Mouse (Mus musculus): ENCODE measurements around the gene Olfr1221. TPM values are rescaled to one million over a fixed set of nuclear protein-coding genes. Genes with fewer than 3 reads are reported as not detected.
"Not testable (repeated sequence)": the region's sequence is repeated elsewhere in the genome, so short reads cannot be mapped to it uniquely, and the experiment has no call there.

The Olfr1221 gene
- polyA plus RNA-seq (2016; fragmentation: Nextera tagmentation; extraction: Ambion mirVana): not detected in 2 replicates

DNA sequence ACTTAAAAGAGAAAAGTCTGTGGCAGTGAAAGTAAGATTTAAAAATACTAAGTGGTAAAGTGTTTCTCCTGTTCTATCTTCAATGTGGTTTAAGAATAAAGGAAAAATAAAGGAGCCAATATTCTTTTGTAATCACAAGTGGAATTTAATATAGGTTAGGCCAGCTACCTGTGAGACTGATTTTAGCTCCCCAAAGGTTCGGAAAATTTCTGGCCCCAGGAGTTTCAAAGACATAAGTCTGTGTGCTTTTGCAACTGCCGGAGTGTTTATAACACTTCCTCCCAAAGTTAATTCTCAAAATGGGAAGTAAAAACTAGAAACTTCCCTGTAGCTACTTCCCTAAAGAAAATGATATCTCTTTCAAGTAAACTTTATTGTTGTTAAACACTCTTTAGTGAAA, at the start of gene Olfr1221:
Olfr1221 (minus strand) TSS at position 101 of the 400 bp plus-strand sequence.
- H3K9ac ChIP-seq: no peak within 1 kb of the TSS
- no peaks in the 10 kb centered on the region for H3K9me3 ChIP-seq
- no peak within 1 kb of the TSS for H3K4me2 ChIP-seq (replicated peaks)
- no peak within 1 kb of the TSS for H3K27ac ChIP-seq
- H3K4me3 ChIP-seq: no peak within 1 kb of the TSS
- ATAC-seq (ENCODE audit: insufficient number of reproducible peaks, insufficient read depth, low FRiP score, low TSS enrichment): no peak
- no peaks in the 10 kb centered on the region for H3K36me3 ChIP-seq
- WGBS: 84% methylated on average over 2 of the region's 2 CpGs
- no peaks in the 10 kb centered on the region for H3K27me3 ChIP-seq
- no peaks in the 10 kb centered on the region for H3K4me1 ChIP-seq

DNA sequence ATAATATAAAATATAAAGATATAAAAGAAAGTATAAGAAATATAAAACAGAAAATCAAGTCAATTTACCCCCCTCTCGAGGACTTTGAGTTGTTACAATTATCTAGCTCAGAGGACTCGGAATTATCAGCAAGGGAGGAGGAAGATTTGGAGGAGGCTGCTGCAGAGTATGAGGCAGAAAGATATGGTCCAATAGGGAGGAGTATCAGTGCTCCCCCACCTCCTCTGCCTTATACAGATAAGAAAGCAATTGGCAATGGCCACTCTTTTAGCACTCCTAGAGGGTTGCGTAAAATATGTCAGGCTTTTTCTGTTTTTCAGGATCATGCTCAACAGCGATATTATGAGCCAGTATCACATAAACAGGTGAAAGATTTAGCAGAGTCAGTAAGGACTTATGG, 47.6 kb upstream of the Olfr1221 start:
- not testable (repeated sequence) for H3K27ac ChIP-seq; H3K4me1 ChIP-seq; H3K9ac ChIP-seq; H3K4me2 ChIP-seq (replicated peaks); ATAC-seq (ENCODE audit: insufficient number of reproducible peaks, insufficient read depth, low FRiP score, low TSS enrichment); H3K36me3 ChIP-seq; H3K4me3 ChIP-seq; H3K9me3 ChIP-seq; H3K27me3 ChIP-seq
- WGBS: 89% methylated on average over 4 of the region's 4 CpGs

DNA sequence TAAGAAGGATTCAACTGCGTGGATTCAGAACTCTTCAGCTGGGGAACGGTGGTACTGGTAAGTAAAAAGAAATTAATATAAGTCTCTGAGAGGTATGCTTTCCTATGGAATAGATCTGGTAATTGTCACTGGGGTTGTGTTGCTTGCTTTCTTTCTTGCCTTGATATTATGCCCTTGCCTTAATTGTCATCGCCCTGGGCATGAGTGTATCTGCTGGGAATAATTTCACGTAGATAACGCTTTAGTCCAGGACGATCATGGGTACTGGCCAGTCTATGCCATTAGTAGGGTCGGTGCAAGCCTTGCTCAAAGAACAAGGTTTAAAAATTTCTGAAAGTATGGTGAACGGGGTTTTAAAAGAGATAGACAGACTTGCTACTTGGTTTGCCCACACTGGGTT, 46.9 kb upstream of the Olfr1221 start, which contains the start of gene Olfr1224-ps1:
Olfr1224-ps1 (minus strand) TSS at position 101 of the 400 bp plus-strand sequence.
- not testable (repeated sequence) for H3K4me2 ChIP-seq (replicated peaks); H3K9ac ChIP-seq; H3K27ac ChIP-seq; H3K4me3 ChIP-seq; H3K9me3 ChIP-seq; H3K4me1 ChIP-seq; H3K36me3 ChIP-seq; H3K27me3 ChIP-seq; ATAC-seq (ENCODE audit: insufficient number of reproducible peaks, insufficient read depth, low FRiP score, low TSS enrichment)
- WGBS: 90% methylated on average over 8 of the region's 8 CpGs

DNA sequence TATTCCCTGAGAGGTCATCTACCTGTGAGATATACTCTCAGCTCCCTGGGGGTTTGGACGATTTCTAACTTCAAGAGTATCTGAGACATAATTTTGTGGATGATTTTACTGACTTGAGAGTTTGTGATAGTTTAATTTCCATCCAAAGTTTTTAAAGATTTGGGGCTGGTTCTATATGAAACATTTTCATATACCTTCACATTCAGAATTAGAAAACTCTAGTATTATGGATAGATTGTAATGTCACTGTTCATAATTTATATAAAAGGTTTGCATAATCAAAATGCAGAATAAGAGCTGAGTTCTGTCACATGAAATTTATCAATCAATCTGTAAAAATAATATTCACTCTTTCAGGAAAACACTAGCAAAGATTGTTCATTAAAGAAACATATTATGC, 34.4 kb upstream of the Olfr1221 start, which contains the start of gene Olfr1223:
Olfr1223 (minus strand) TSS at position 101 of the 400 bp plus-strand sequence.
- WGBS: 70% methylated on average over 1 of the region's 1 CpGs
- Histone ChIP-seq H3K27me3 (no peaks in the 10 kb centered on the region), H3K4me1 (no peaks in the 10 kb centered on the region), H3K36me3 (no peaks in the 10 kb centered on the region), H3K27ac (no peak within 1 kb of the TSS), H3K9ac (no peak within 1 kb of the TSS), H3K9me3 (no peaks in the 10 kb centered on the region), H3K4me2 (replicated peaks) (no peak within 1 kb of the TSS), H3K4me3 (no peak within 1 kb of the TSS)
- no peak for ATAC-seq (ENCODE audit: insufficient number of reproducible peaks, insufficient read depth, low FRiP score, low TSS enrichment)

DNA sequence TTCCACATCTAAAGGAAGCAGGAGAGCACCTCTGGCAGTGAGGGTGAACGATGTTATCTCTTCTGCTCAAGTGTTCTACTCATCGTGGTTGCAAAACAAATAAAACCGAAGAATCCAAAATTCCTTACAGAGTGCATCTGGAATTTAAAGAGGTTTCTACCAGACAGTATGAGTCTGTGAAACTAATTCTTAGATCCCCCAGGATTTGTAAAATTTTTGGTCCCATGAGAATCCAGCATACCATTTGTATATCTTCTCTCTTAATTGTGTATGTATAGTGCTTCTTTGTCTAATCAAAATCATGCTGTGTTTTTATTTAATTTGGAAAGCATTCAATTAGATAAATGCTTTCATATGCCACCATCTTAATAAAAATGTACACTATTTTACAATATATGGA, 15.9 kb upstream of the Olfr1221 start, which contains the start of gene Olfr1222:
Olfr1222 (minus strand) TSS at position 101 of the 400 bp plus-strand sequence.
- H3K4me1 ChIP-seq: no peaks in the 10 kb centered on the region
- H3K9ac ChIP-seq: no peak within 1 kb of the TSS
- H3K4me2 ChIP-seq (replicated peaks): no peak within 1 kb of the TSS
- no peak within 1 kb of the TSS for H3K27ac ChIP-seq
- ATAC-seq (ENCODE audit: insufficient number of reproducible peaks, insufficient read depth, low FRiP score, low TSS enrichment): no peak
- H3K36me3 ChIP-seq: no peaks in the 10 kb centered on the region
- H3K9me3 ChIP-seq: no peaks in the 10 kb centered on the region
- 73% methylated on average over 3 of the region's 3 CpGs for WGBS
- H3K27me3 ChIP-seq: no peaks in the 10 kb centered on the region
- H3K4me3 ChIP-seq: no peak within 1 kb of the TSS

DNA sequence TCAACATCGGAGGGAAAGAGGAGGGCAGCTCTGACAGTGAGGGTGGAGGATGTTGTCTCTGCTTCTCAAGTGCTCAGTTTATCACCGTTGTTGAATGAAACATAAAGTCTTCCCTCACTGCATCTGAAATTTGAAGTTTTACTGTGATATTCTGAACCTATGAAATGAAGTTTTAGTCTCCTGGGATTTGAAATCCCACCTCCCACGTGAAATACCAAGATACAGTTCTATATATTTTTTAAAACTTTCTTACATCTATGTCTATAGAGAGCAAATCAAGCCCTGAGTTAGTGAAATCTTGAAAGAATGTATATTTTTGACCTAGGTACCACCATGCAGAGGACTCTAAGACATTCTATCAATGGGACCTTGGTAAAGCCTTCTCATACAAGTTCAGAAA, 10.3 kb downstream of the Olfr1221 start, which contains the start of gene Olfr1220:
Olfr1220 (minus strand) TSS at position 101 of the 400 bp plus-strand sequence.
- no peak for ATAC-seq (ENCODE audit: insufficient number of reproducible peaks, insufficient read depth, low FRiP score, low TSS enrichment)
- no peak within 1 kb of the TSS for H3K4me3 ChIP-seq
- H3K4me2 ChIP-seq (replicated peaks): no peak within 1 kb of the TSS
- H3K9me3 ChIP-seq: no peaks in the 10 kb centered on the region
- no peaks in the 10 kb centered on the region for H3K27me3 ChIP-seq
- H3K36me3 ChIP-seq: no peaks in the 10 kb centered on the region
- H3K9ac ChIP-seq: no peak within 1 kb of the TSS
- H3K27ac ChIP-seq: no peak within 1 kb of the TSS
- H3K4me1 ChIP-seq: no peaks in the 10 kb centered on the region
- WGBS: 81% methylated on average over 3 of the region's 3 CpGs

DNA sequence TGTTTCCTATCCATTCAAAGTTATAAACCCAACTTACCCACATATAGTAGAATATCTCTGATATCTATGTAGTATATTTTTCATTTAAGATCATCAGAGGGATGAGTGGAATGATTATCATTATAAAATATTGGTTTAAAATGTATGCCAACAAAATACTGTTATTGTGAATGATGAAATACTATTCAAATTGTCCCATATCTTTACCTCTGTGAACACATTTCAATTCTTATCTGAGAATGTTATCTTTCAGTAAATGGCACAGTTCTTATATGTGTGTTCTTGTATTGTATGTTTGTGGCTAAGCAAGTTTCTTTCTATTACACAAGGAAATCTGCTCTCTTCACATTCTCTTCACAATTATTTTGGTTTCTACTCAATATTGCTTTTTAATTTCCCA, 11.4 kb downstream of the Olfr1221 start:
- no peaks in the 10 kb centered on the region for H3K9me3 ChIP-seq
- no peak overlapping the region for H3K27ac ChIP-seq
- H3K4me3 ChIP-seq: no peak overlapping the region
- no peaks in the 10 kb centered on the region for H3K4me1 ChIP-seq
- no peaks in the 10 kb centered on the region for H3K27me3 ChIP-seq
- H3K36me3 ChIP-seq: no peaks in the 10 kb centered on the region
- no peak for ATAC-seq (ENCODE audit: insufficient number of reproducible peaks, insufficient read depth, low FRiP score, low TSS enrichment)
- H3K4me2 ChIP-seq (replicated peaks): no peak overlapping the region
- no peak overlapping the region for H3K9ac ChIP-seq

DNA sequence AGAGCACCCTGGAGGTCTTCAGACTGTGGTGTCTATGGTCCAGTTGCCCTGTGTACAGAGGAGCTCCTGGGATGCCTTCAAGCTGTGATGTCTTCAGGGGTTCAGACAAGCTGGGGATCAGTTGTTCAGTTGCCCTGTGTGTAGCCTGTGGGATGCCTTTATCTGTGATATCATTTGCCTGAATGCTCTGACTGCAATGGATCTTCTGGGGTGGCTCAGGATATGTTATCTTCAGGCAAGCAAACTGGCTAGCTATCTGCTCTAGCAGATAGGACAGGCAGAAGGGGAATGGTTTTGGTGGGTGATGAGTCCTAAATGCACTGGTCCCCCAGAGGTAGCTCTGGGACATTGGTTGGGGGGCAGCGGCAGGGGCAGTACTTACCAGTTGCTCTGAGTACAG, 23.2 kb downstream of the Olfr1221 start:
- Histone ChIP-seq H3K4me3 (no peak overlapping the region), H3K36me3 (no peaks in the 10 kb centered on the region), H3K27me3 (no peaks in the 10 kb centered on the region), H3K9me3 (no peaks in the 10 kb centered on the region), H3K9ac (no peak overlapping the region), H3K27ac (no peak overlapping the region), H3K4me1 (no peaks in the 10 kb centered on the region), H3K4me2 (replicated peaks) (no peak overlapping the region)
- 96% methylated on average over 1 of the region's 1 CpGs for WGBS
- no peak for ATAC-seq (ENCODE audit: insufficient number of reproducible peaks, insufficient read depth, low FRiP score, low TSS enrichment)

DNA sequence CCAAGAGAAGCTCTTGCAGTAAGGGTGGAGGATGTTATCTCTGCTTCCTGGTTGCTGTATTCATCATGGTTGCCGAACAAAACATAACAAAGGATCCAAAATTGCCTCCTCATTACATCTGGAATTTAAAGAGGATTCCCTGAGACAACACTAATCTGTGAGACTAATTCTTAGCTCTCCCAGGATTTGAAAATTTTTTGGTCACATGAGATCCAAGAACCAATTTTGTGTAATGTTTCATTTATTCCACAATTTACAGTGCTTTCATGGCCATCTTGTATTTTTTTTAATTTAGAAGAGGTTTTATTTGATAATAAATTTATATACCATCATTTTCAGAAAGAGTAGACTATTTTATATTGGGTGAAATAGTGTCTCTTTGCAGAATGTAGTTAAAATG, 33.7 kb downstream of the Olfr1221 start, which contains the start of gene Olfr1219:
Olfr1219 (minus strand) TSS at position 101 of the 400 bp plus-strand sequence.
- no peak within 1 kb of the TSS for H3K9ac ChIP-seq
- no peaks in the 10 kb centered on the region for H3K4me1 ChIP-seq
- H3K27me3 ChIP-seq: no peaks in the 10 kb centered on the region
- no peaks in the 10 kb centered on the region for H3K9me3 ChIP-seq
- no peak within 1 kb of the TSS for H3K4me3 ChIP-seq
- whole genome bisulfite sequencing: 65% methylated on average over 1 of the region's 1 CpGs
- no peak for ATAC-seq (ENCODE audit: insufficient number of reproducible peaks, insufficient read depth, low FRiP score, low TSS enrichment)
- no peak within 1 kb of the TSS for H3K27ac ChIP-seq
- H3K4me2 ChIP-seq (replicated peaks): no peak within 1 kb of the TSS
- H3K36me3 ChIP-seq: no peaks in the 10 kb centered on the region

DNA sequence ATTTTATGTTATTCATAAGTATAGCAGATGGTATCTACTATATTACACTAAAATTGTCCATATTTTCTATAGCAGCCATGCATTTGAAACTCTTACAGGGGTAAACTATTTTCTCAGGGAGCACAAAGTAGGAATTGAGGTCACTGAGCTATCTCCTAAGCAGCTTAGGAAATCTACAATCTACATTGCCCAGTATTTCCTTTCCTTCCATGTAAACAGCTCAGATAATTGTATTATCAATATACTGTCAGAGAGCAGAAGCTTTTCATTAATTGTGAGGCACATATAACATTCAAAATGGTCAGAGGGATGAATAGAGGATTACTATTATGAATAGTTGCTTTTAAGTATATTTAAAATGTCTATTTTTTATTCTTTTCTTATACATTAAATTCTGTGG, 35.6 kb downstream of the Olfr1221 start:
- Histone ChIP-seq H3K4me3 (no peak overlapping the region), H3K4me1 (no peaks in the 10 kb centered on the region), H3K36me3 (no peaks in the 10 kb centered on the region), H3K4me2 (replicated peaks) (no peak overlapping the region), H3K27me3 (no peaks in the 10 kb centered on the region), H3K27ac (no peak overlapping the region), H3K9me3 (no peaks in the 10 kb centered on the region), H3K9ac (no peak overlapping the region)
- no peak for ATAC-seq (ENCODE audit: insufficient number of reproducible peaks, insufficient read depth, low FRiP score, low TSS enrichment)

DNA sequence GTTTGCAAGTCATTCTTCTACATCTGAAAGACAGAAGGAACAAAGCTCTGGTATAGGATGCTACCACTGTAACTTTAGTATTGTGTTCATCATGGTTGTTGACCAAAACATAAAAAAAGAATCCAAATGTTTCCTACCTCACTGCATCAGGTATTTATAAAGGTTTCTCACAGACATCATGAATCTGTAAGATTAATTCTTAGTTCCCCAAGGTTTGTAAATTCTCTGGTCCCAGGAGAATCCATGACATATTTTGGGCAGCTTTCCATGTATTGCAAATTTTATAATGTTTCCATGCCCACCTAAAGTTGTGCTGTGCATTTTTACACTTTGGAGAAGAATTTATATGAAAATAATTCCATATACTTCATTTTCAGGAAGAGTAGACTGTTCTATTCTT, 56.0 kb downstream of the Olfr1221 start, which contains the start of gene Olfr1218:
Olfr1218 (minus strand) TSS at position 101 of the 400 bp plus-strand sequence.
- H3K27me3 ChIP-seq: no peaks in the 10 kb centered on the region
- H3K9ac ChIP-seq: no peak within 1 kb of the TSS
- no peak within 1 kb of the TSS for H3K4me3 ChIP-seq
- H3K36me3 ChIP-seq: no peaks in the 10 kb centered on the region
- H3K4me2 ChIP-seq (replicated peaks): no peak within 1 kb of the TSS
- no peaks in the 10 kb centered on the region for H3K9me3 ChIP-seq
- ATAC-seq (ENCODE audit: insufficient number of reproducible peaks, insufficient read depth, low FRiP score, low TSS enrichment): no peak
- H3K4me1 ChIP-seq: no peaks in the 10 kb centered on the region
- H3K27ac ChIP-seq: no peak within 1 kb of the TSS

Data from embryonic facial prominence, embryonic 12.5 days (tissue).